Mouse (Mus musculus): ENCODE data around the gene Ttc16.

GRCm38 (mm10) chr2:32818208-32818607 lies 42.8 kb upstream of the Ttc16 start:
- TF ChIP-seq POLR2A (IDR thresholded peaks at IDR 0.05; ENCODE audit: low read depth, low read length) = no peak
- TF ChIP-seq CTCF (conservative IDR thresholded peaks at IDR 0.05; ENCODE audit: insufficient read depth, insufficient read length, low read depth, low read length) = no peak

Data from kidney, adult 2 months (tissue).